Mouse (Mus musculus): ENCODE measurements at regions not wholly inside any gene's neighbourhood (a gene's known extent, or its start where the extent isn't known, plus 50 kb on each side); places are given as distances from the start of the nearest gene placed in this dataset.

DNA sequence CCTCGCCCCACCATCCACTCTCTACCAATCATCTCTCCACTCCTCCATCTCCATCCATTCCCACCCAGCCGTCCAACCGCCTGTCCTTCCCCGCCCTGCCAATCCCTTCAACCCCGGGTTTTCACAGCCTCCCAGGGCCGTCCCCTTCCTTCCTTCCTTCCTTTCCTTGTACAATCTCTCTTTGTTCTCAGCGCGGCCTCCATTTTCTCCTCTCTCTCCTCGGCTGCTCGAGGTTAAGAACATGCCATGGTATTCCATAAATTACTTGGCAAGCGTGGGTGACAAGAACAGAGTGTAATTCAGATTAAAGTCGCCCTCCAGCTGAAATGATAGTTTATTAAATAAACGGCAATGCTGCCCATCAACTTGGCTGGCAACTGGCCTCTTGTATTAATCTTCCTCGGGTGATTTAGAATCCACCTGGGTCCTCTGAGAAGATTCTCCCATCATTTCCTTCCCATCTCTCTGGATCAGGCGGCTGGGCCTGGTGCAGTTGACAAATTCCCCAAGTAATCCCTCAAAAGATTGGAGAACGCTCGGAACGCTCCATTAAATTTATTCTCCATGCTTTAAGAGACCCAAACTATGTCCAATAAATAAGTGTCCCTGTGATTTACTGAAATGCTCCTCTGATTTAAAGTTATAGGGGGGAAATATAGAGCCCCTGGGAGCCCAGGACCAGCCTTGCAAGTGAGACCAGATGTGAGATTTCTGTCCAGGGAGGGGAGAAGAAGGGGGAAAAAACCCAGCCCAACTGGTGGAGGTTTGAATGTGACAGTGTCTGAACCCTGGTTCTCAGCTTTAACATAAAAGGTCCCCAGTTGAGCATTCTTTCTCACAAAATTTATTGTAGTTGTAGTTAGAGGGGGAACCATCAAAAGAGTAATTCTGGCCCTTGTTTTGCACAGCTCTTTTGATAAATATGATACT lies 125.0 kb upstream of the Zfp703 start:
- ATAC-seq (ENCODE audit: insufficient number of reproducible peaks, low FRiP score, low TSS enrichment) = no peak

DNA sequence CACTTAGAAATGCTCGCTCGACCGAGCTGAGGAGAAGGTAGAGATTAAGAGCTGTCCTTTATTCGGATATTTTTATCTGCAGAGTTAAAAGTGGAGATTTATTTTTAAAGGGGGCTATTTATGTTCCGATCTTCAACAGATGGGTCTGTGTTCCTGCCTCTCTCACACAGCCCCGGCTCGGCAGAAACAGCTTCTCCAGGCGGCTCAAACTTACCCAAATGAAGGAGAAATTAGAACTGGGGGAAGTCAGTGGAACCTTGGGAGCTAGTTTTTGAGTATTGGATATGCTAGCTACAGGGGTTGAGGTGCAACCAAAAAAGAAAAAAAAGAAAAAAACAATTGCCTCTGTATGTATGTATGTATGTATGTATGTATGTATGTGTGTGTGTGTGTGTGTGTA lies 124.2 kb upstream of the Zfp703 start:
- no peak for ATAC-seq (ENCODE audit: insufficient number of reproducible peaks, low FRiP score, low TSS enrichment)

- ATAC-seq (ENCODE audit: insufficient number of reproducible peaks, low FRiP score, low TSS enrichment) = no peak
These were observed 122.4 kb upstream of the Zfp703 start for GRCm38 (mm10) chr8:26854557-26855238.

DNA sequence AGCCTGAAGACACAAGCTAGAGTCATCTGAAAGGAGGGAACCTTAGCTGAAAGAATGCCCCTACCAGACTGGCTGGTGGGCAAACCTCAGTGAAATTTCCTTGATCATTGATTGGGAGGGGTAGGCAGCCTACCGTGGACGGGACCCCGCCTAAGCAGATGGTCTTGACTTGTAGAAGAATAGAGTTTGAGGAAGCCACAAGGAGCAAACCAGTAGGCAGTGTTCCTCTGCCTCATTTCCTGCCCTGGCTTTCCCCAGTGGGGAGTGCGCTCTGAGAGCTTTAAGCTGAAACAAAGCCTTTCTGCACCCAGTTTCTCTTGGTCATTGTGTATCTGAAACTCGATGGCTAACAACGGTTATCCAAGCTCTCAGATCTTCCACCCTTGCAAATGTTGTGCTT lies 121.9 kb upstream of the Zfp703 start:
- ATAC-seq (ENCODE audit: insufficient number of reproducible peaks, low FRiP score, low TSS enrichment) = no peak

- ATAC-seq (ENCODE audit: insufficient number of reproducible peaks, low FRiP score, low TSS enrichment) = no peak
These were observed 112.6 kb upstream of the Zfp703 start for GRCm38 (mm10) chr8:26864571-26864970.

DNA sequence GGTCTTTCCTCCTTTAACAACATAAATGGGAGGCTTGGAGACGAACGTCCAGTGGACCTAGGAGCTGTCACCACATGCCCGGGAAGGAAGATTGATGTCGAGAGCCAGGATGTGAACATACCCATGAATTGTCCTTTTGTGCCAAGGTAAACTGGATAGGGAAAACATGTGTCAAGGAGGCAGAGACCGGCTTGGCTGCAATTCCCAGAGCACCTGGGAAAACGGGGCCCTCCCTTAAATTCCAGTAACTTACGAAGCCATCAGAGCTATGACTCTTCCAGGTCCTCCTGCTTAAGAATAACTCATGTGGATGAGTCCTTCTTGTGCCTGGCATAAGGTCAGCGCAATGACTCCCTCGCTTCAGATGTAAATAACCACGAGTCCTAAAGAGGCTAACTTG lies 112.2 kb upstream of the Zfp703 start:
- no peak for ATAC-seq (ENCODE audit: insufficient number of reproducible peaks, low FRiP score, low TSS enrichment)

- ATAC-seq (ENCODE audit: insufficient number of reproducible peaks, low FRiP score, low TSS enrichment) = no peak
These were observed 108.8 kb upstream of the Zfp703 start for GRCm38 (mm10) chr8:26868101-26868848.

DNA sequence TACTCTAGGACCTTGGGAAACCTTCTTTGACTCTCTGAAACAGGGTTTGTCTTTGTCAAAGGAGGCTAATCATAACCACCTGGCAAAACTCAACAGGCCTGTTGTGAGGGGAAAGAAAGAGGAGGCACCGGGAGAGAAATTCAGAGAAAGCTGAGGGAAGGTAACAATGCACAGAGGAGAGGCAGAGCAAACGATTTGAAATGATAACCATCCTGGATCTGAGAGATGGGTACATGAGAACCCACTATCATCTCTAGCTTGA lies 108.3 kb upstream of the Zfp703 start:
- ATAC-seq (ENCODE audit: insufficient number of reproducible peaks, low FRiP score, low TSS enrichment) = no peak

GRCm38 (mm10) chr8:26871838-26872237 lies 105.3 kb upstream of the Zfp703 start:
- no peak for ATAC-seq (ENCODE audit: insufficient number of reproducible peaks, low FRiP score, low TSS enrichment)

DNA sequence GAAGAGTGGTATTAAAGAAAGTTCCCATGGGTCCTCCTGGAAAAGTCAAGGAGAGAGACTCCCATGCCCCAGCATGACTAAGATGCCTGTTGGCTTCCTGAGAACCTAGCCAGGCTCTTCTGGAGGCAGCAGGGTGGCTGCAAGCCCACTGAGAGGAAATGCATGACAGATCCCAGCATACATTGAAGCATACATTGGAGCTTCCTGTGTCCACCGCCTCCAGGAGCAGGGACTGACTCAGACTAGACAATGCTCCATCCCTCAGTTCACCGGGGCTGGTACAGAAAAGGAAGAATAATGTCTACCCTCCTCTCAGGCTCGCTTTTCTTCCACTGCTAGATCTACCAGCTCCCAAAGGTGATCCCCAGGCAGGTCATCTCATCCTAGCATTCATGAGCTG lies 104.7 kb upstream of the Zfp703 start:
- ATAC-seq (ENCODE audit: insufficient number of reproducible peaks, low FRiP score, low TSS enrichment) = no peak

- ATAC-seq (ENCODE audit: insufficient number of reproducible peaks, low FRiP score, low TSS enrichment) = no peak
These were observed 104.3 kb upstream of the Zfp703 start for GRCm38 (mm10) chr8:26872815-26873214.

- ATAC-seq (ENCODE audit: insufficient number of reproducible peaks, low FRiP score, low TSS enrichment) = no peak
These were observed 96.9 kb upstream of the Zfp703 start for GRCm38 (mm10) chr8:26880177-26880576.

DNA sequence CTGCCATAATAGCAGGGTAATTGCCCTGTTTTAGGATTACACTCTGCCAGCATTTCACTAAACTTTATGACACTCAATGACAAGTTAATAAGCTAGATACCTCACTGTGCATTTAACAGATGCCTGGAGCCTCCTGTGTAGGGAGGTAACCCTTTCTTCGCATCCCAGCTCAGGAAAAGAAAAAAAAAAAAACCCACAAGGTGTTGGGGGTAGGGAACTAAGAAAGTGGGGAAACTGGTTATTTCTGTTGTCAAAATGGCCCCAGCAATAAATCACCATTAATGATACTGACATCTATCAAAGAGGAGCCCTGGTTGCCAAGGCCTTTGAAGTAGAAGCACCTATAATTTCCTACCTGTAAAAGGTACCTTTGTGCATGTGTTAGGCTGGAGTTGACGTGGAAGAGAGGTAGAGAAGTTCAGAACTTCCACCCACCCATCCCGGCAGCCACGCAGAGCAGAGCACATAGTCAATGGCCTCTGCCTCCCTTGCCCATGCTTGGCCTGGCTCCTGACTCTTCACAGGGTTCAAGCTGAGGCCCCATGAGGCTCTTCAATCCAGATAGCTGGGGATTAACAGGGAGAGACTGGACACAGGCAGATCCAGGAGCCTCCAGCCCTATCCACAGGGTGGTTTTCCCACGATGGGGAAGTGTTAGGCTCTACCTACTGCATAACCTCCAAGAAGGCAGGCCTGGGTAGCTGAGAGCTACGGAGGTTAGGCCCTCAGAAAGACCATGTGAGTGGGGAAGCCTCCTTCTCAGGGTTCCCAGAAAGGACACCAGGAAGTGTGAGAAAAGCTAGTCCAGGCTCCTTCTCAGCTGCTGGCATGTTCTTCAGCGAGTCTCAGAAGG lies 95.6 kb upstream of the Zfp703 start:
- no peak for ATAC-seq (ENCODE audit: insufficient number of reproducible peaks, low FRiP score, low TSS enrichment)

GRCm38 (mm10) chr8:26882616-26883015 lies 94.5 kb upstream of the Zfp703 start:
- no peak for ATAC-seq (ENCODE audit: insufficient number of reproducible peaks, low FRiP score, low TSS enrichment)

DNA sequence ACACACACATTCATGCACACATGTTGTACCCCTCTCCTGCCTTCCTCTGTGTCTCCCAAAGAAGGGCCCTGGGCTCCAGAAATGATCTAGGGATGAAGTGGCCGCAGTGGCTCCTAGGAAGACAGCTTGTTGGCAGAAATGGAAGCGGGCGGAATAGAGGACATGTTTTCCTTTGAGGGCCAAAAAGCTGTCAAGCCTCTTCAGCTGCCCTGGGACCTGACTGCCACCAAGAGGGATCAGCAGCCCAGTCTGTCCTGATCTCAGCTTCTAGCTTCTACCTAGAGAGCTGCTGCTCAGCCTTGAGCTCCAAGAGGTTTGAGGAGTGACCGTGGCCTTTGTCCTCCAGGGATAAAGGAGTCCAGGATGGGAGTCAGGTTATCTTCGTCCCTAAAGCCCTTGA lies 93.8 kb upstream of the Zfp703 start:
- ATAC-seq (ENCODE audit: insufficient number of reproducible peaks, low FRiP score, low TSS enrichment) = no peak

- ATAC-seq (ENCODE audit: insufficient number of reproducible peaks, low FRiP score, low TSS enrichment) = no peak
These were observed 93.4 kb upstream of the Zfp703 start for GRCm38 (mm10) chr8:26883770-26884169.

DNA sequence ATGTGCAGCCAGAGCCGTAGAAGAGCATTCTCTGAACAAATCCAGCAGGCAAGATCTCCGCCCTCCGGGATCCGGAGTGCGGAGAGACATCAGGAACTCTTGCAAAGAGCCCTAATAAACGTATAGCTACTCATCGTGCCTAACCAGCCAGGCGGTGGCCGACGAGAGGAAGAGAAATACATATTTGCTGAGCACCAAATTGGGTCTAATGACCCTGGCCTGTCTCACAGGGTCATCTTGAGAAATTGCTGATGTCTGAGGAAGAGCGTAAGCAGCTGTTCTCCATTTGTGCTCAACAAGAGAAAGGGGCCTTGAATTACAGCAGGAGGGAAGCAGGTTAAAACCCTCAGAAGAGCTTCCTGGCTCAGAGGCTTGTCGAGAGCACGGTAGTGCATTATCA lies 92.8 kb upstream of the Zfp703 start:
- no peak for ATAC-seq (ENCODE audit: insufficient number of reproducible peaks, low FRiP score, low TSS enrichment)

GRCm38 (mm10) chr8:26885365-26885764 lies 91.8 kb upstream of the Zfp703 start:
- ATAC-seq (ENCODE audit: insufficient number of reproducible peaks, low FRiP score, low TSS enrichment) = no peak

- ATAC-seq (ENCODE audit: insufficient number of reproducible peaks, low FRiP score, low TSS enrichment) = no peak
These were observed 90.2 kb upstream of the Zfp703 start for GRCm38 (mm10) chr8:26886783-26887486.

GRCm38 (mm10) chr8:26887551-26887950 lies 89.6 kb upstream of the Zfp703 start:
- ATAC-seq (ENCODE audit: insufficient number of reproducible peaks, low FRiP score, low TSS enrichment) = no peak
